Mouse (Mus musculus) right cerebral cortex, adult 2 months (tissue): ENCODE data around the gene Fam53b.

Source experiments
- DNase-seq, 2 experiments: peaks; one replicate each; pipeline ENCODE4 v3.0.0; 2021 to 2022; ENCODE audit warnings: low spot score in 2 of 2

Fam53b gene

DNA sequence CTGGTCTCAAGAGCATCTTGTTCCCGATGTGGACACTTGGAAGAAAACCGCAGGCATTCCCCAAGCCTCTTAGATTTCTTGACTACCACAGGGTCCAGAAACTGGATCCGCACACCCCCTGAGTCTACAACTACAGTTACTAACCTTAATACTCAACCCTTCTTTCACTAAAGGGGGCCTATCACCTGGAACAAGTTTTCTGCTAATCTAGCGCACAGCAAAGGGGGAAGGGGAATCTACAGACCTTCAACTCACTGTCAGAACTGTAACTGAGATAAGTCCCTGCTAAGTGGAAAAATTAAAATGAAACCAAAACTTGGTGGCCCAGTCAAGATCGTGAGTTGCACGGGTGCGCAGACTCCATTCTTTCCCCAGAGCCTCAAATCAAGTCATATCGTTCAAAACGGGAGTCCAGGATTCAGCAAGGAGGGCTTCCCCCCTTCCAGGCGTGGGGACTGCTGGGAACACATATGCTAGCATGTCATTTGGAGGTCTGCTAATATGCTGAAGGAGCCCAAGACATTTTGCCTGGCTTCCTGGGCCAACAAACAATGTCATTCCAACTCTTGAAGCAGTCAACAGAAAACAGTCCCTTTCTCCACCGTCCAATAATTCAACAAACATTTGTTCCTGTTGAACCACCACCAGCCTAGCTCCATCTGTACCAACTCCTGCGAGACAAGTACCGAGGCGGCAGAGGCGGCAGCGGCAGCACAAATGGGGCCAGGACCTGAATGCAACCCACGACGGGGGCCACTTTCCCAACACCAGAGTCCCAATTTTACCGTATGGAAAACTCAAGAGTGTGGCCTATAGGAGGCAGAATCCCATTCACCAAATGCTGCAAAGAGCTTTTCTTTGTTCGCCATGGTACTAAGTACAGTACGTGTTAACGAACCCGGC, 1.7 kb downstream of the Fam53b start:
- DNase-seq, result peak in 1 of 2 experiments; percentile 56

GRCm38 (mm10) chr7:132810879-132811278, 2.8 kb downstream of the Fam53b start:
- peak; percentile 91 to 96 for DNase-seq

DNA sequence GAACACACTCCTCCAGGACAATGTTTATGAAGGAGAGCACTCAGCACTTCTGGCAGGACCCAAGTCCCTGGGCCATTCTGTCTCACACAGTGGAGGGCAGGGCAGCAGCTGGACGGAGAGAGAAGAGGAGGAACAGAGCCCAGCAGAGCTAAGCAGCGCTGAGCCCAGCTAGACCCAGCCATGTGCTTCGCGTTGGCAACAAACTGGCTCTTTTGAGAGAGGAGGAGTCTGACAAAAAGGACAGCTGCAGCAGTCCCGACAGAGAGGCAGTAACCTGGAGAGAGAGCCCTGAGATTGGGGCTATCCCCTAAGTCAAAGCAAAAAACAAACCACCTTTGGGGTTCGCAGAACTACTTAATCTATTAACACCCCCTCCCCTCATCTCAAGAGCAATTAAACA, 3.3 kb downstream of the Fam53b start:
- DNase-seq, result peak; percentile 64 to 70

DNA sequence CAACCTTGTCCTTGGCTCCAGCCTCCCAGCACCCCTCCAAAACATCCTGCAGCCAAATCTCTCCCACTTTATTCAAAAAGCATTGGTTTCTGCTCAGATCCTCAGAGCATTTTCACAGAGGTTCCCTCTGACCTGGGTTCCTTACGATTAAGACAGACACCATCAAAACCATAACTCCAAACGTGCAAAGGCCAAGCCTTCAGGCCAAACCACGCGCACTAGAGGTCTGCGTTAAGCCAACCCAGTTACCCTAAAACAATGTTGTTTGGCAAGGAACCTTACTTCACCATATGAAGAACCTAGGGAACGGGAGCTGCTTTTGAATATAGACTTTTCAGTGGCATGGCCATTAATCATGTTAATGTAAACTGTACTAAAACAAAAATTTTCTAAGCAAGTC, 4.0 kb downstream of the Fam53b start:
- DNase-seq, result no peak

DNA sequence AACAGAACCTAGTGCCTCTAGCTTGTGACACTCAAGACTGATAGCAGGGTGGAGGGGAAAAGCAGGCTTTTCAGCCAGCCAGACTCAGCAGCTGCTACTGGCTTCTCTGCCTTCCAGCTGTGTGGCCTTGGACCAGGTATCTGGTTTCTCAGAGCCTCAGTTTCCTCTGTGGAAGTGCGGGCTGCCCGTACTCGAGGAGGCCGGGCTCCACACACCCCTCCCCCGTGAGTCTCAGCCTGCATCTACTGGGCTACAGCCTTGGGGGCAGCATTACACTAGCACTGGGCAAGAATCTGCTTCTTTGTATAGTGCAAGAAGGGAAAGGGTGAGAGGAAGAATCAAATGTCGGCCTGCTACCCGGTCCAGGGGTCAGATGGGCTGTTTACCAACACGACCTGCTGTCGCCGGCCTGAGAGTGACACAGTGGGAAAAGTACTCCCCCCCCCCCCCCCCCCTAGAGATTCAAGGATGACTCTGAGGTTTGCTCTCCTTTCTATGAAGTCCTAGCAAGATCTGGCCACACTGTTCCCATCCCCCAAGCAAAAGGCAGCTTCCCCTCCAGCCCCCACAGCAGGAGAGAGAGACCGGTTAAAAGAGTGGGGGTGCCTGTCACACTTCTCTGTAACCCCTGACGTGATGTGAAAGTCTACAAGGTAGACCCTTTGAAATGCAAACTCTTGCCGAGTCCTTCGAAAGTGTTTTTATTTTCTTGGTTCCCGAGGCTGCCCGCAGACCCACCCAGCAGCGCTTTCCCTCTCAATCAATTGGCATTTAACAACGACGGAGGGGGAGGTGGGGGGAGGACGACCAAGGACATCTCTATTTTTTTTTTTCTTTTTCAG, 4.6 kb downstream of the Fam53b start:
- DNase-seq, result peak in 1 of 2 experiments; percentile 35

DNA sequence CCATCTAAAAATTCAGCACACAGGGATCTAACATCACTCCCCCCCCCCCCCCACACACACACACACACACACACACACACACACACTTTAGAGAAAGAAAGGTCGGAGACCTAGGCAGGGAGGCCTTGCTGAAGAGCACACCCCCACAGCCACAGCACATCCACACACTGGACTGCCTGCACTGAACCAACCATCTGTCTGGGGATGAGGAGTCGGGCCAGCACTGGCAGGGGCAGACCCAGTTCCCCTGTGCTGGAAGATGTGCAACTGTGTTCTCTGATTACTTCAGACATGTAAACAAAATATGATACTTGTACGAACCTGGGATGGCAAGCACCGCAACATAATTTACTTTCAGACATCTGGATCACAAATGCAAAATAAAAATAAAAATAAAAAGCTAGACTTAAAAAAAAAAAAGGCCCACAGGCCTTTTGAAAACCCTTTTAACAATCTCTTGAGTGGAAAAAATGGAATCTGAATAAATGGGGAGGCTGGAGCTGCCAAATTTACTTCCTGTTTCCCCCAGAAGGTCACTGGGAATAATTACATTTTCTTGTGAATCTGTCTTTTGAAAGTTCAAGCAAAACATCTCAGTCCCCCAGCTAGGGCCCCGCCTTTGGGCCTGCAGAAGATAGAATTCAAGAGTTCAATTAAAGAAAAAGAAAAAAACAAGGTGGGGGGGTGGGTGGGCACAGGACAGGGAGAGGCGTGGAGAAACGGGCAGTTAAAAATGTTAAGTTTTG, 5.5 kb downstream of the Fam53b start:
- peak in 1 of 2 experiments; percentile 5 for DNase-seq

DNA sequence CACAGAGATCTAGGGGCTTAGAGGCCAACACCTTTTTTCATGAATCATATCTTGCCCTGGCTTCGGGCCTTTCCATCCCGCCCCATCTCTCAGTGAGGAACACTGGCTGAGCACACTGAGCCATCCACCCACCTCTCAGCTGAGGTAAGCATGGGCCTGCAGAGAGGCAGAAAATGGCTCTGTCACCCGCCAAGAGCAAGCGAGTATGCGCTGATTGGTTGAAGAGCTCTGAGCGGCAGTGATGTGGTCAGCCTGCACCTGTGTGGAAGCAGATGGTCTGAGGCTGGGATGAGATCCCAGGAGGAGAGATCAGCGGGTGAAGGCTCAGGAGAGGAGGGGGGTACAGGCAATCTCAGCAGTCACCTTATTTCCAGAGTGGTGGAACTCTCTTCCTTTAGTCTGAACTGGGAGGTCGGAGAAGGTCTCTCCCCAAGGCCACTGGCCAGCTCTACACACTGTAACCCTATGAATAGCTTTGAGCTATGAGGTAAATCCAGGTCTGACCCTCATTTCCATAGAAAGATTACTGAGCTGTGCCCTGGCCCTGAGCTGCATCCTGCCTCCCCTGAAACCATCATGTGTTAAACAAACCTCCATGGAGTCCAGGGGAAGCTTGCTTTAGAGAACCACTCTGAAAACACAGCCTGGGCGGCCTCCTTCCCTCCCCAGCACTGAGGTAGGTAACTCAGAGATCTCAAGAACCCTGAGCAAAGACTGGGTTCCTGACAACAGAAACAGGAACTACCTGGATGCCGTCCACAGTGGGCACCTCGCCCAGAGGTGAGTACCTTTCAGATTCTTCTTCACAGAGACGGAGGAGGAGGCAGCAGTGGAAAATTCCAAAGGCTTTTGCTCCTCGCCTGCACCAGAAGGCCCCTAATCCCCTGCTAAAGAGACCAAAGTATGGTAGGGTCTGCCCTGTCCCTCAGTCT, 6.5 kb downstream of the Fam53b start:
- peak in 1 of 2 experiments; percentile 52 for DNase-seq

DNA sequence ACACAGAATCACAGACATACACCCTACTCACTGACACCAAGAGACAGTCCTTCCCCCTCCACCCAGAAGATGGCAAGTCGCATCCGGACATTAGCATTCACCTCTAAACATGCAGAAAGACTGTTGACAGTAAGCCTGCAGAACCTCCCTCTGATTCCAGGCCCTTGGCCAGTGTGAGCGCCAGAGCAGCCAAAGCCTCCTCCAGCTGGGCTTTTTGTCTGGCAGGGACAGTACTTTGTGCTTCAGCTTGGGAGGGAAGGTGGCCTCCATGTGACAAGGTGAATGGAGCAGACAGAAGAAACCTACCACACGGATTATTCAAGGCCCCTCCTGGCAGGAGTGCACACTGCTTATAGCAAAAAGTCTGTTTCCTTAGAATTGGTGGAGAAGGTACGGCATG, 7.4 kb downstream of the Fam53b start:
- no peak for DNase-seq

DNA sequence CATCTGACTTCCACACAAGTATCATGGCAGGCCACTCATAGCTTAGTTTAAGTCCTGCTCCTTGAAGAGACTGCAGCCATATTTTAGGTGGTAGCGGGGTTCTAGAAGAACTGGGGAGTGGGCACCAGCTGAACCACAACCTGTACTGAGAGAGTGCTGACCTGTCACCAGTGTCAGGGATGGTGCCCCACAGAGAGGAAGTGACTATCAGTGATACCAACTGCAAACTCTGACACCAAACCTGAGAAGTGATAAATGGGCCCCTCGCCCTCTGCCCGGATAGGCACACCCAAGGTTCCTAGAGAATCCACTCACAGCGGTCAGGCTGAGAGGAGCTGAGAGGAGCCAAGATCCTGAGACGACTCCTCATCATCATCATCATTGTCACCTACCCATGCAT, 8.7 kb downstream of the Fam53b start:
- DNase-seq, result no peak

GRCm38 (mm10) chr7:132804461-132804860, 9.2 kb downstream of the Fam53b start:
- DNase-seq, result no peak

DNA sequence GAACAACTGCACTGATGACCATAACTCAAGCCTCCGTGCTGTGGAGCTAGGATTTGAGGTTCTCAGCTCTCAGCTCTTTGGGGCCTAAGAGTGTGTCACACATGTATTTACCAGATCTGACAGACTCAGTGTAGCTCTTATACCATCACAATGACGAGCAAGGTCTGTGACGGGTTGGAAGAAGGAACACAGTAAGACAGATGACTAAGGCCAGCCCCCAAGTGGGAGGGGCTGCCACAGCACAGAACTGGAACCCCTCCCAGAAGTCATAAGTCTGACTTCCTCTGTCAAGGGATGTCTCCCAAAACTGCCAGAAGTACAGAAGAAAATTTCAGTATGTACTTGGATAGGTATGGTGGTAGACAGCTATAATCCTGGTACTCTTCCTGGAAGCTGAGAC, 9.7 kb downstream of the Fam53b start:
- DNase-seq, result no peak

DNA sequence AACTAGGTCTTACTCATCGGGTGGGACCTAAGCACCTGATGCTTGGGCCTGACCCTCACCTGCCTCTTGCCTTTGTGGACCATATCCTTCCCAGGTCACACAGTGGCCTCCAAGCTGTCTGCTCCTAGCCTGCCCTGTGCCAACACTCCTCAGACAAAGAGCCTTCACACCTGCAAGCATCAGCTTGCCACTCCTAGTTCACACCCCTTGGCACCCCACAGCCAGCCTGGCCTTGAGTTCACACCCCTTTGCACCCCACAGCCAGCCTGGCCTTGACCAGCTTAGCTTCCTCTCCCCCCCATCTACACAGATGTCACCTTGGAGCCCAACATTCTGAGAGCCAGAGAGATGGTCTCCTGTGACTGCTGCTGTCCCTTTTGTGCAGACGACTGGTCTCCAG, 10.3 kb downstream of the Fam53b start:
- no peak for DNase-seq

DNA sequence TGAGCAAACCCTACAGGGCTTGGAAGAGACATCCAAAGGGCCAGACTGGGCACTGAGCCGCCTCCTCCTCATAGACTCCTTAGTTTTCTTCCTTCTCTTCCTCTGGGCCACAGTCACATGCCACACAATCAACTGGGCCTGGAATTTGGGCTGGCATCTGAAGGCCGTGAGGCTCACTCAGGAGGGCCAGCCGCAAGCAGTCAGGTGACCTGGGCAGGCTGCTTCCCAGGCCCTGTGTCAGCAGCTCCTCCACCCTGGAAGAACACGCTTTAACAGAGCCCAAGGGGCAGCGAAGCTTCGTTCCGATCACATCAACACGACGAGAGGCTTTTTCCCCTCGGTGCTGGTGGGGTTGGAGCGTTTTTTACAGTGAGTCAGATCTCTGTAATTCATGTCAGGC, 11.0 kb downstream of the Fam53b start:
- DNase-seq, result no peak

- DNase-seq, result no peak
Observed at GRCm38 (mm10) chr7:132802066-132802465, 11.6 kb downstream of the Fam53b start.

DNA sequence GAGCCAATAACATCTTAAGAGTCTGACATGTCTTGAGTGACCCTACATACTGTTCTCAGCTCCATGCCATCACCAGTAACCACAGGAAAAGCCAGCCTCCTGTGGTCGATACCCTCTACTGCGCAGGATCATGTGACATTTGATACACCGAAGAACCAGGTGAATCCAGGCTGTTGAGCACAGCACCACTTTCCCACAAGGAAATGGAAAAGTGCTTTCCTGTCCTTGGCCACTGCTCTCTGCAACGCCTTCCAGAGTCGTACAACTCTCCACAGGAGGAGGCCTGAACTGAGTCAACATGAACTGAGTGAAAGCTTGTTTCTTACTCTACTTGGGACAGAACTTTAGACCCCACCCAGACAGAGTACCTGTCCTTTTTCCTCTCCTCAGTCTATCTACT, 12.2 kb downstream of the Fam53b start:
- DNase-seq, result no peak

DNA sequence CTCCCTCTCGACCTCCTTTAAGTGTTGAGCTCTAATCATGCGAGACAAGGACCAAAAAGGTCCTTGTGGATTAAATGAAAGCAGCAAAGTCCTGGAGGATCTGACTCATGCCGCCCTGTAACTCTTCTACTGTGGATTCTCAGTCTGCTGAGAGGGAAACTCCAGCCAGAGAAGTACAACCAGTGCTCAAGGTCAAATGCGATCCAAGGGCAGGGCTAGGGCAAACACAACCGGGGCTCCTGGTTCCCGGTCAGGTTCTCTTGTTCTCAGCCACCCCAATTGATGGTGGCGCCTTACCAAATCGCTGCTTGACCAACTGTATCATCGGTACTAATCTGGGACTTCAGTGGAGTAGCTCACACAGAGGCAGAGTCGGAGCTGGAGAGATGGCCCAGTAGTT, 12.8 kb downstream of the Fam53b start:
- no peak for DNase-seq

DNA sequence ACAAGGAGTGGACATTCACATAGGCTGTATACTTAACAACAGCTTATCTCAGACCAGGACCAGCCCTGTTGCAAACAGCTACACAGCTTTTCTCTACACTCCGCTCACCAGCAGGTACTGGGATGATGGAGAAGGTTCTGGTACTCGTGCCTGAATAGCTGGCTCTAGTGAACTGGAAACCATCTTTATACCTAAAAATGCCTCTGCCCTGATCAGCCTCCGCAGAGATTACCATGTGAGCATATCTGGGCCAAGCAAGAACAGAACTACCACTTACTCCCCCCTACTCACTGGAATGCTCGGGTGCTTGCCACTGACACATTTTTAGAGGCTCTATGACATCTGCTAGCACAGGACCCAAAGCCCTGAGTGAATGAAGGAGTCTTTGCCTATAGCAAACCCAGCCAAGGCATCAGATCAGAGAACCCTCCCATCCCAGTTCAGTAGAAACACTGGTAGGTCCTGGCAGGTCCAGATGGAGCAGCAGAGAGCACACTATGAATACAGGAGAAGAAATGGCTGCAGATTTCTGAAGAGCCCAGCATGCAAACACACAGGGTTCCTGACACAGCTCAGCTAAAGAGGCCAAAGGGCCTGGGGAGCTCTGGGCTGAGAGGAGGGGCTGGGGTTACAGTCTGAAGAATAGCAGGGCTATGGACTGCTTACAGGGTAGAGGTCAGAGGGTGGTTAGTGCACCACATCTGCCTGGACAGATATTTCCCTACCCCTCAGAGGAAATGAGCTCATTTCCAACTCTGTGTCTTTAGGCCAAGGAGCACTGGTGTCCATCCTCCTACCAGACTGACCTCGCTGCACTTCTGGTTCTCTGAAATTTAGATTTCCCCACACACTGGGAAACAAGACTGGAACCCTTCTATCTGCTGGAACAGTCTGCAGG, 14.3 kb downstream of the Fam53b start:
- DNase-seq, result no peak

- DNase-seq, result no peak
Observed at GRCm38 (mm10) chr7:132795141-132795540, 18.5 kb downstream of the Fam53b start.

- DNase-seq, result no peak
Observed at GRCm38 (mm10) chr7:132793467-132793866, 20.2 kb downstream of the Fam53b start.
